Mouse (Mus musculus) myocyte (in vitro differentiated cells): Measurements from ENCODE around the gene Spice1. TPM values are rescaled to one million over a fixed set of nuclear protein-coding genes. Genes with fewer than 3 reads are reported as not detected.
A peak's percentile ranks its signal among the peaks of the same experiment; 100 is the strongest.

Experiments used
- H3K27me3 ChIP-seq: one replicate; pipeline ENCODE4 v1.6.1; 2011; ENCODE audit not compliant: control insufficient read depth, insufficient read depth, insufficient read length
- H3K36me3 ChIP-seq: one replicate; pipeline ENCODE4 v1.6.1; 2011; ENCODE audit not compliant: control insufficient read depth, insufficient read depth
- H3K4me2 ChIP-seq: one replicate; pipeline ENCODE4 v1.6.1; 2011; ENCODE audit warnings: low read depth, control low read depth
- H3K4me3 ChIP-seq: one replicate; pipeline ENCODE4 v1.5.1; 2011; ENCODE audit warnings: mild to moderate bottlenecking, control low read depth, moderate library complexity
- H3K79me2 ChIP-seq: one replicate; pipeline ENCODE4 v1.6.1; 2011; ENCODE audit not compliant: control insufficient read depth, insufficient read depth
- H3ac ChIP-seq: one replicate; pipeline ENCODE4 v1.6.1; 2011; ENCODE audit not compliant: control insufficient read depth, insufficient read length
- CEBPB ChIP-seq: IDR thresholded peaks from 2 replicates; pipeline ENCODE4 v1.6.1; 2011; ENCODE audit warnings: mild to moderate bottlenecking, moderate library complexity; ENCODE audit not compliant: poor library complexity, insufficient read depth, severe bottlenecking
- E2F4 ChIP-seq: IDR thresholded peaks from one replicate; pipeline ENCODE4 v1.6.1; 2011; ENCODE audit warnings: mild to moderate bottlenecking, control low read depth, moderate library complexity; ENCODE audit not compliant: insufficient read depth
- MAX ChIP-seq: IDR thresholded peaks from one replicate; pipeline ENCODE4 v1.6.1; 2011; ENCODE audit warnings: low read depth, mild to moderate bottlenecking, control low read depth
- MYOD1 ChIP-seq, 3 experiments: IDR thresholded peaks; one replicate each; pipeline ENCODE4 v1.6.1; 2011; ENCODE audit warnings: control low read depth in 2 of 3, low read depth in 2 of 3, mild to moderate bottlenecking in 2 of 3, moderate library complexity in 1 of 3; ENCODE audit not compliant: insufficient read length in 2 of 3, control insufficient read depth in 1 of 3
- MYOG ChIP-seq, 3 experiments: IDR thresholded peaks; one replicate each; pipeline ENCODE4 v1.6.1; 2011; ENCODE audit warnings: control low read depth in 2 of 3, low read depth in 2 of 3, mild to moderate bottlenecking in 2 of 3; ENCODE audit not compliant: insufficient read length in 2 of 3, control insufficient read depth in 1 of 3, insufficient read depth in 1 of 3
- POLR2A ChIP-seq: IDR thresholded peaks from one replicate; pipeline ENCODE4 v1.6.1; 2011; ENCODE audit warnings: low read depth, mild to moderate bottlenecking, control low read depth, moderate library complexity; ENCODE audit not compliant: insufficient read length
- POLR2AphosphoS2 ChIP-seq: IDR thresholded peaks from one replicate; pipeline ENCODE4 v1.6.1; 2011; ENCODE audit warnings: low read depth, control low read depth; ENCODE audit not compliant: insufficient read length
- REST ChIP-seq: IDR thresholded peaks from one replicate; pipeline ENCODE4 v1.6.1; 2011; ENCODE audit warnings: mild to moderate bottlenecking, control low read depth, moderate library complexity; ENCODE audit not compliant: insufficient read depth, insufficient read length
- SRF ChIP-seq: IDR thresholded peaks from one replicate; pipeline ENCODE4 v1.6.1; 2011; ENCODE audit warnings: low read depth; ENCODE audit not compliant: control insufficient read depth, insufficient read length
- TCF12 ChIP-seq: IDR thresholded peaks from one replicate; pipeline ENCODE4 v1.6.1; 2011; ENCODE audit warnings: mild to moderate bottlenecking, control low read depth; ENCODE audit not compliant: poor library complexity, insufficient read depth, severe bottlenecking
- TCF3 ChIP-seq: IDR thresholded peaks from one replicate; pipeline ENCODE4 v1.6.1; 2011; ENCODE audit warnings: low read depth, control low read depth; ENCODE audit not compliant: insufficient read length
- USF1 ChIP-seq: IDR thresholded peaks from one replicate; pipeline ENCODE4 v1.6.1; 2011; ENCODE audit warnings: low read depth, mild to moderate bottlenecking, control low read depth, moderate library complexity
- polyA plus RNA-seq: library from polyadenylated mRNA; unstranded; fragments of >200 nt; fragmentation: generic; extraction: Trizol; gene quantifications from one replicate; pipeline ENCODE4 v1.2.1, GENCODE M21; 2012; ENCODE audit warnings: missing spikeins

The Spice1 gene
- polyA plus RNA-seq, 1 experiment: 4.1 TPM

GRCm38 (mm10) chr16:44391877-44392548, 45.1 kb downstream of the Spice1 start:
- H3K27me3 ChIP-seq: no peaks in the 10 kb centered on the region
- TF ChIP-seq MYOG (IDR thresholded peaks at IDR 0.05; ENCODE audit: control insufficient read depth in 1 of 3, insufficient read depth in 1 of 3, insufficient read length in 2 of 3, low read depth in 2 of 3): no peak
- no peak for TF ChIP-seq POLR2A
- TF ChIP-seq TCF3: no peak
- no peak for TF ChIP-seq POLR2AphosphoS2
- no peak for TF ChIP-seq TCF12
- TF ChIP-seq REST: no peak
- H3K4me2 ChIP-seq: peak overlapping the region; percentile 19
- H3K4me3 ChIP-seq: no peak overlapping the region
- H3K36me3 ChIP-seq: no peaks in the 10 kb centered on the region
- H3K79me2 ChIP-seq: no peaks in the 10 kb centered on the region
- no peak overlapping the region for H3ac ChIP-seq

GRCm38 (mm10) chr16:44394577-44395243, 47.8 kb downstream of the Spice1 start, which contains the start of gene Cfap44:
Gene Cfap44, plus strand, starts transcription at chr16:44394796.
- Histone ChIP-seq H3K4me2 (peak within 1 kb of the TSS; percentile 55), H3ac (no peak within 1 kb of the TSS), H3K27me3 (no peaks in the 10 kb centered on the region), H3K79me2 (no peaks in the 10 kb centered on the region), H3K4me3 (no peak within 1 kb of the TSS), H3K36me3 (no peaks in the 10 kb centered on the region)
- no peak for TF ChIP-seq SRF
- TF ChIP-seq MYOD1 (IDR thresholded peaks at IDR 0.05; ENCODE audit: control insufficient read depth in 1 of 3, insufficient read length in 2 of 3, low read depth in 2 of 3): no peak
- TF ChIP-seq TCF3: no peak
- TF ChIP-seq E2F4: no peak
- no peak for TF ChIP-seq POLR2AphosphoS2
- no peak for TF ChIP-seq POLR2A
- no peak for TF ChIP-seq MYOG (IDR thresholded peaks at IDR 0.05; ENCODE audit: control insufficient read depth in 1 of 3, insufficient read depth in 1 of 3, insufficient read length in 2 of 3, low read depth in 2 of 3)
- TF ChIP-seq TCF12: no peak
- TF ChIP-seq CEBPB: no peak
- TF ChIP-seq REST: no peak
- no peak for TF ChIP-seq MAX
- no peak for TF ChIP-seq USF1

GRCm38 (mm10) chr16:44404933-44405332, 58.0 kb downstream of the Spice1 start:
- H3K36me3 ChIP-seq: no peaks in the 10 kb centered on the region
- no peak for TF ChIP-seq TCF3
- no peak for TF ChIP-seq POLR2AphosphoS2

GRCm38 (mm10) chr16:44407211-44407610, 60.3 kb downstream of the Spice1 start:
- Histone ChIP-seq H3K4me3 (no peak overlapping the region), H3K27me3 (peaks cover 11% of the 10 kb centered on the region), H3K36me3 (no peaks in the 10 kb centered on the region), H3K4me2 (no peak overlapping the region), H3ac (no peak overlapping the region), H3K79me2 (no peaks in the 10 kb centered on the region)
- TF ChIP-seq POLR2A (no peak), REST (no peak), CEBPB (no peak), TCF12 (no peak), E2F4 (no peak), MAX (no peak), MYOD1 (IDR thresholded peaks at IDR 0.05; ENCODE audit: control insufficient read depth in 1 of 3, insufficient read length in 2 of 3, low read depth in 2 of 3) (no peak), TCF3 (no peak), MYOG (IDR thresholded peaks at IDR 0.05; ENCODE audit: control insufficient read depth in 1 of 3, insufficient read depth in 1 of 3, insufficient read length in 2 of 3, low read depth in 2 of 3) (no peak), USF1 (no peak), POLR2AphosphoS2 (no peak), SRF (no peak)

More at GRCm38 (mm10) chr16:44404933-44405332, 58.0 kb downstream of the Spice1 start:
- Histone ChIP-seq H3K4me3 (no peak overlapping the region), H3ac (no peak overlapping the region), H3K79me2 (no peaks in the 10 kb centered on the region), H3K4me2 (no peak overlapping the region), H3K27me3 (no peaks in the 10 kb centered on the region)

GRCm38 (mm10) chr16:44408290-44408689, 61.4 kb downstream of the Spice1 start:
- H3K79me2 ChIP-seq: no peaks in the 10 kb centered on the region

More at GRCm38 (mm10) chr16:44408290-44408689, 61.4 kb downstream of the Spice1 start:
- Histone ChIP-seq H3ac (no peak overlapping the region), H3K36me3 (no peaks in the 10 kb centered on the region), H3K4me2 (no peak overlapping the region), H3K27me3 (peaks cover 17% of the 10 kb centered on the region), H3K4me3 (no peak overlapping the region)
- TF ChIP-seq REST (no peak), MYOD1 (IDR thresholded peaks at IDR 0.05; ENCODE audit: control insufficient read depth in 1 of 3, insufficient read length in 2 of 3, low read depth in 2 of 3) (no peak), POLR2AphosphoS2 (no peak)
